Mouse (Mus musculus): Measurements from ENCODE around the gene Thsd7b. TPM values are rescaled to one million over a fixed set of nuclear protein-coding genes. Genes with fewer than 3 reads are reported as not detected.
"Not testable (repeated sequence)": the region's sequence is repeated elsewhere in the genome, so short reads cannot be mapped to it uniquely, and the experiment has no call there.

Gene Thsd7b
- total RNA-seq, 2 experiments from 2014 or later: 0.12 TPM; not detected in 1

- 0 out of 2 replicates have a peak, but pooled peaks have one; percentile 11 for ATAC-seq (replicated peaks; ENCODE audit: poor library complexity)
These were observed 789.0 kb downstream of the Thsd7b start for GRCm38 (mm10) chr1:130062105-130062504.

- ATAC-seq (replicated peaks; ENCODE audit: poor library complexity): 0 out of 2 replicates have a peak, but pooled peaks have one; percentile 44
These were observed 793.3 kb downstream of the Thsd7b start for GRCm38 (mm10) chr1:130066193-130066959.

GRCm38 (mm10) chr1:130083788-130084187 is 810.7 kb downstream of the Thsd7b start:
- no peak for ATAC-seq (replicated peaks; ENCODE audit: poor library complexity)

GRCm38 (mm10) chr1:130085207-130085606 is 812.1 kb downstream of the Thsd7b start:
- no peak for ATAC-seq (replicated peaks; ENCODE audit: poor library complexity)

GRCm38 (mm10) chr1:130085910-130086309 is 812.8 kb downstream of the Thsd7b start:
- ATAC-seq (replicated peaks; ENCODE audit: poor library complexity): no peak

- no peak for ATAC-seq (replicated peaks; ENCODE audit: poor library complexity)
These were observed 826.1 kb downstream of the Thsd7b start for GRCm38 (mm10) chr1:130099227-130099626.

- peak; percentile 99 for ATAC-seq (replicated peaks; ENCODE audit: poor library complexity)
These were observed 839.6 kb downstream of the Thsd7b start for GRCm38 (mm10) chr1:130112580-130113314.

DNA sequence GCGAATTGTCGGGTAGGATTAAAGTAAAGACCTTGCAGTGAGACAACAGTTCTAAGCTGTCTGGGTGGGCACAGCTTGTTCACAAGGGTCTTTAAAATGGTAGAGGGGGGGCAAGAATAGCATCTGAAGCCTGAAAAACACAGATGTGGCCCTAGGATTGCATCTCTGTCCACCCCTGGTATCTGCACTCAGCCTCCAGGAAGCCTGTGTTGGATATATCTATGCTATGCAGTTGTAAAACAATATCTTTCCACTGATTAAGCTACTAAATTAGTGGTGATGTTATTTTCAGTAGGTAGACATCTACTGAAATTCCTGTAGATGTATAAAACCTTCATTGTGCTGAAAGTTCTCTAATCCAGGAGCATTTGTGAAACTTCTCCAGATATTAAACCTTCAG is 840.4 kb downstream of the Thsd7b start:
- ATAC-seq (replicated peaks; ENCODE audit: poor library complexity): peak; percentile 37; the same call in 1 of the 2 replicates

DNA sequence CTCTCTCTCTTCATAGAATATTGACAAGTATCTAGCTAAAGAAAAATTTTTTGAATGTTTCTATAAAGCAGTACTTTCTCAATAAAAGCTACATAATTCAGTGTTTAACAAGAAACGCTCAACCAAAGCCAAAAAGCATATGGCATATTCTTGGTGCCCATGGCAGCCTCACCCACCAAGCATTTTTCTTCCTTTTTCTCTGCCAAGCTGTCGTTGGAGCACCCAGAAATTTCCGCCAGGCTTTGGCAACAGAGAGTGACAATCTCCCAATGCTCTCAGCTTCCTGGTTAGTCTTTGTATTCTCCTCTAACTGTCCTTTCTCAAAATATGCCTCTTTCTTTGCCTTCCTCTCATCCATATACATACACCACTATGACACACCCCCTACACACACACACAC is 857.8 kb downstream of the Thsd7b start:
- no peak for ATAC-seq (replicated peaks; ENCODE audit: poor library complexity)

GRCm38 (mm10) chr1:130166187-130166586 is 893.1 kb downstream of the Thsd7b start:
- ATAC-seq (replicated peaks; ENCODE audit: poor library complexity): no peak

DNA sequence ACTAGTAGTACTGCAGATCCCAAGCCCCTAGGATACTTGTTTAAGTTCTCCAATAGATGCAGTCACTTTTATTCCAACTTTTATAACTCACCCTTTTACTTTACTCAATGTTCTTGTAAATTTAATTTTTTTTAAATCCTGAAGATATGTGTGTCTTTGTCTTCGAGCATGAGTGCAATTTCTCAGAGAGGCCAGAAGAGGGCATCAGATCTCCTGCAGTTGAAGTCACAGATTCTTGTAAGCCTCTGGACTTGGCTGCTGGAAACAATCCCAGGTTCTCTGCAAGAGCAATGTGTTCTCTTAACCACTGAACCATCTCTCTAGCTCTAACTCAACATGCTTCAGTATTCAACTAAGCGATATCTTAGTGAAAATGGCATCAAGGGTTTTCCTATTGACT is 894.2 kb downstream of the Thsd7b start:
- ATAC-seq (replicated peaks; ENCODE audit: poor library complexity): peak; percentile 84

GRCm38 (mm10) chr1:130169875-130170274 is 896.8 kb downstream of the Thsd7b start:
- ATAC-seq (replicated peaks; ENCODE audit: poor library complexity): no peak

- ATAC-seq (replicated peaks; ENCODE audit: poor library complexity): no peak
These were observed 897.2 kb downstream of the Thsd7b start for GRCm38 (mm10) chr1:130170290-130170689.

GRCm38 (mm10) chr1:130186836-130187235 is 913.7 kb downstream of the Thsd7b start:
- not testable (repeated sequence) for ATAC-seq (replicated peaks; ENCODE audit: poor library complexity)

GRCm38 (mm10) chr1:130192190-130193028 is 919.3 kb downstream of the Thsd7b start:
- peak; percentile 97 for ATAC-seq (replicated peaks; ENCODE audit: poor library complexity)

GRCm38 (mm10) chr1:130217404-130217803 is 944.3 kb downstream of the Thsd7b start:
- ATAC-seq (replicated peaks; ENCODE audit: poor library complexity): no peak

DNA sequence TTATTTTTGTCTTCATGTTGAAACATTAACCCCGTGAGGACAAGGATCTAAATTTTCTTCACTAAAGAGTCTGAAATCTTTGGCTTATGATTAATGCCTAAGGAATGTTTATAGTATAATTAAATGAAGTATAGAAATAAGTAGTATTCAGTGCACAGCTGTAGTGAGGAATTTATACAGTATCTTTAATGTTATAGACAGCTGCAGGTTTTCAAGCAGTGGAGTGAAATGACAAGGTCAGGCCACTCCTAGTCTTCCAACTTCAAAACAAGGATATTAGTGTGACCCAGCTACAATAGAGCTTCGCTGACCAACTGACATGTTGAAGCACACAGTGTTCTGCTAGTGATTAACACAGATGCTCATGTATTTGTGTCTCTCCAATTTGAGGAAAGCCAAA is 949.8 kb downstream of the Thsd7b start:
- no peak for ATAC-seq (replicated peaks; ENCODE audit: poor library complexity)

GRCm38 (mm10) chr1:130245563-130245962 is 972.5 kb downstream of the Thsd7b start:
- no peak for ATAC-seq (replicated peaks; ENCODE audit: poor library complexity)

GRCm38 (mm10) chr1:130246264-130246663 is 973.2 kb downstream of the Thsd7b start:
- not testable (repeated sequence) for ATAC-seq (replicated peaks; ENCODE audit: poor library complexity)

- not testable (repeated sequence) for ATAC-seq (replicated peaks; ENCODE audit: poor library complexity)
These were observed 973.8 kb downstream of the Thsd7b start for GRCm38 (mm10) chr1:130246930-130247329.

GRCm38 (mm10) chr1:130262046-130262445 is 988.9 kb downstream of the Thsd7b start:
- no peak for ATAC-seq (replicated peaks; ENCODE audit: poor library complexity)

Measured in megakaryocyte progenitor cell, adult 5-6 weeks (primary cell).